Mouse (Mus musculus) lung, embryonic 14.5 days (tissue): Measurements from ENCODE around the gene Mylk. TPM values are rescaled to one million over a fixed set of nuclear protein-coding genes. Genes with fewer than 3 reads are reported as not detected.

ENCODE experiments used
- ATAC-seq: fragments of 200-750 bp; cut with Nextera tagmentation; 2 replicates; pipeline ENCODE4 v1.8.0; 2017; ENCODE audit warnings: mild to moderate bottlenecking, moderate TSS enrichment, moderate library complexity; ENCODE audit not compliant: insufficient read depth
- DNase-seq: peaks from one replicate; pipeline ENCODE4 v3.0.0-alpha.2; 2015
- H3K27ac ChIP-seq: fragments of 300-500 bp; sonication (generic); 2 replicates; pipeline ENCODE4 v1.5.1; 2014; ENCODE audit warnings: low read depth, mild to moderate bottlenecking, moderate library complexity
- H3K27me3 ChIP-seq: fragments of 300-500 bp; sonication (generic); 2 replicates; pipeline ENCODE4 v1.6.1; 2014; ENCODE audit warnings: low read length, control low read depth; ENCODE audit not compliant: insufficient read depth
- H3K36me3 ChIP-seq: fragments of 300-500 bp; sonication (generic); 2 replicates; pipeline ENCODE4 v1.6.1; 2014; ENCODE audit warnings: control low read depth; ENCODE audit not compliant: insufficient read depth
- H3K4me1 ChIP-seq: fragments of 300-500 bp; sonication (generic); 2 replicates; pipeline ENCODE4 v1.6.1; 2014; ENCODE audit warnings: antibody characterized with exemption, control low read depth; ENCODE audit not compliant: insufficient read depth
- H3K4me2 ChIP-seq: fragments of 300-500 bp; sonication (generic); 2 replicates; pipeline ENCODE4 v1.6.1; 2014; ENCODE audit warnings: mild to moderate bottlenecking
- H3K4me3 ChIP-seq: fragments of 300-500 bp; sonication (generic); 2 replicates; pipeline ENCODE4 v1.5.1; 2014; ENCODE audit warnings: low read depth, low read length
- H3K9ac ChIP-seq: fragments of 300-500 bp; sonication (generic); 2 replicates; pipeline ENCODE4 v1.6.1; 2014
- H3K9me3 ChIP-seq: fragments of 300-500 bp; sonication (generic); 2 replicates; pipeline ENCODE4 v1.6.1; 2016; ENCODE audit warnings: low read depth, low read length, control low read depth
- CTCF ChIP-seq: IDR thresholded peaks from 2 replicates; pipeline ENCODE4 v1.5.1; 2016; ENCODE audit warnings: antibody characterized with exemption, low read depth
- WGBS: fragments of 180-500 bp; shearing (Covaris S2); extraction: QIAGEN DNeasy Blood & Tissue Kit; methylation state at CpG from one replicate; pipeline ENCODE4 v1.1.7; 2014; 5-methylcytosine and 5-hydroxymethylcytosine counted together
- polyA plus RNA-seq: library from polyadenylated mRNA; unstranded; fragments of >200 nt; fragmentation: Nextera tagmentation; extraction: Ambion mirVana; gene quantifications from 2 replicates; pipeline ENCODE4 v1.2.1, GENCODE M21; 2014

The Mylk gene
- polyA plus RNA-seq, 1 experiment from 2014 or later = 122 TPM

DNA sequence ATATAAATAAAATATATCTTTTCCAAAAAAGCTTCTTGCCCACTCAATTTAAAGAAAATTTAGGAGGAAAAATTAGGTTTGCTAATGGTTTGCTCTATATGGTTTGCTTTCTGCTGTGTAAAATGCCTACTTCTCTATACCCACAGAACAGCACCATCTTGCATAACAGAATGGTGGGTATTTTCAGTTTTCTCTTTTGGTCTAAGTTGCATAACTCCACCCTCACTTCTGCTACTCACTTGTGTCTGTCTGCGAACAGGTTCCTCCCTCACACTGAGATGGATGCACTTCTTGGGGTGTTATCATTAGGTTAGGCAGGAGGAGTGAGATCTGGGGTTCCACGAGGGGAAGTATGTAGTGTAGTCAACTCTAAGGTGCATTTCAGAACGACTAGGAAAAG lies 68.6 kb downstream of the Mylk start:
- no peak for TF ChIP-seq CTCF
- 79% methylated on average over 3 of the region's 3 CpGs for WGBS

DNA sequence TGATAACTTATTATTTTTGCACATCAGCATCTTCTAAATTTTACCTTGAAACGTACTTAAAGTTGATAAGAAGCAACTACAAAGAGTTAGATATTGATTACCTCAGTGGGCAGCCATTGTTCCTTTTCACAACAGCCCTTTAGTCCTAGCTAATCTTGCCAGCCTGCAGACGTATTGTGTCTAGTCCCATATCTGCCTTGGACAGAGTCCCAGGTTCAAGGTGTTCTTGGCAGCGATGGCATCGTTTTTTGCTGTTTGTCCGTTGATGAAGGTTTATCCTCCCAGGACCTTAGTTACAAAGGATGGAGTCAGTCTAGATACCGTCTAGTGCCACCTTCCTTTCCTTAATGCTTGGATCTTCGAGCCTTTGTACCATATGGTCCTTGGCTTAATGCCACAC lies 69.6 kb downstream of the Mylk start:
- H3K4me3 ChIP-seq = no peak overlapping the region
- ATAC-seq = no peak
- no peak for TF ChIP-seq CTCF
- H3K9ac ChIP-seq = no peak overlapping the region
- no peaks in the 10 kb centered on the region for H3K36me3 ChIP-seq
- 77% methylated on average over 7 of the region's 7 CpGs for WGBS
- no peaks in the 10 kb centered on the region for H3K4me1 ChIP-seq
- H3K27ac ChIP-seq = no peak overlapping the region
- H3K9me3 ChIP-seq = 0 out of 2 replicates have a peak, but pooled peaks cover 3% of the 10 kb centered on the region
- H3K4me2 ChIP-seq = no peak overlapping the region
- no peak for DNase-seq
- no peaks in the 10 kb centered on the region for H3K27me3 ChIP-seq

More for the DNA sequence above, 68.6 kb downstream of the Mylk start:
- H3K4me3 ChIP-seq = no peak overlapping the region
- H3K27me3 ChIP-seq = no peaks in the 10 kb centered on the region
- 0 out of 2 replicates have a peak, but pooled peaks cover 3% of the 10 kb centered on the region for H3K9me3 ChIP-seq
- DNase-seq (no peak), ATAC-seq (no peak)
- H3K9ac ChIP-seq = no peak overlapping the region
- no peaks in the 10 kb centered on the region for H3K36me3 ChIP-seq
- no peak overlapping the region for H3K4me2 ChIP-seq
- H3K27ac ChIP-seq = no peak overlapping the region
- H3K4me1 ChIP-seq = no peaks in the 10 kb centered on the region

DNA sequence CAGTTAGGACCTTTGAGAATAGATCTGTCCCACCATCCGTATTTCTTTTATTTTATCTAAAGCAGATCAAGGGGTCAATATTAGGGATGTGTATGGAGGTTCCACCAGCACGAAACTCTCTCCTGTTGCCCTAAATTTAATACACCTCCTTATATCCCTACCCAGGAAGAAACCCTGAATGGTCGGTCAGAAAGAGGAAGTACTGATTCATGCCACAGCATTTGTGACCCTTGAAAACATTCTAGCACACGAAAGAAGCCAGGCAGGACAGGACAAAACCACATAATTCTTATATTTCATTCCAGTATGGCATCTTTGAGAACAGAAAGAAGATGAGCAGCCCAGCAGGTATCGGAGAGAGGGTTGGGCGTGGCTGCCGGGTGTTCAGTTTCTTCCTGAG lies 71.5 kb downstream of the Mylk start:
- Histone ChIP-seq H3K27ac (no peak overlapping the region), H3K4me2 (no peak overlapping the region), H3K9ac (no peak overlapping the region), H3K4me3 (no peak overlapping the region), H3K27me3 (no peaks in the 10 kb centered on the region), H3K4me1 (no peaks in the 10 kb centered on the region), H3K36me3 (no peaks in the 10 kb centered on the region), H3K9me3 (no peaks in the 10 kb centered on the region)
- no peak for TF ChIP-seq CTCF
- 85% methylated on average over 7 of the region's 7 CpGs for WGBS
- ATAC-seq = no peak
- DNase-seq = no peak

DNA sequence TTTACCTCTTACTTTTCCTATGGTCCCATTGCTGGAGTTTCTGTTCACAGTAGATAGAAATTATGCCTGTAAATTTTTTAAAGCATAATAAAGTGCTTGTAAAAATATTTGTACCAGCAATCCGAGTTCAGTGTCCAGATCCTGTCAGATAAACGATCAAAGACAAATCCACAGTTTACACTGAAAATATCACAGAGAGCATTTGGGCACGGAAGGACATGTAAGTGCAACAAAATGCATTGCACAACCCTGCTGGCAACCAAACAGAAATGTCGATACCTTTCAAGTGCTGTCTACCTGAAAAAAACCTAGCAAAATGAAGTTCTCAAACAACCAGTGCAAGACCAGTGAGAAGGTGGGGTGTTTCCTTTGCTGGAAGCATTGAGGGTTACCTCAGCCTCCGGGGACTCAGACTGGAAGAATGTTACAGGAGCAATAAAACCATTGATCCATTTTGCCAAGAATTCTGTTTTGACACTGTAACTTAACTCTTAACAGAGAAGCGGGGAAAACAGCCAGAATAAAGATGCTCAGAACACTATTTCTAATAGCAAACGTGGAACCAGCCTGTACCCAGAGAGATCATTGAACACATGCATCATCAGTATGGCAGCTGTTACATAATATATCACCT lies 80.2 kb downstream of the Mylk start:
- no peak overlapping the region for H3K4me3 ChIP-seq
- no peak overlapping the region for H3K27ac ChIP-seq
- no peak for TF ChIP-seq CTCF
- no peaks in the 10 kb centered on the region for H3K27me3 ChIP-seq
- H3K36me3 ChIP-seq = no peaks in the 10 kb centered on the region
- peaks cover 3% of the 10 kb centered on the region; the same call in 1 of the 2 replicates for H3K4me1 ChIP-seq
- DNase-seq = no peak
- H3K9me3 ChIP-seq = no peaks in the 10 kb centered on the region
- 47% methylated on average over 7 of the region's 7 CpGs for WGBS
- no peak overlapping the region for H3K4me2 ChIP-seq
- ATAC-seq = no peak
- H3K9ac ChIP-seq = no peak overlapping the region

DNA sequence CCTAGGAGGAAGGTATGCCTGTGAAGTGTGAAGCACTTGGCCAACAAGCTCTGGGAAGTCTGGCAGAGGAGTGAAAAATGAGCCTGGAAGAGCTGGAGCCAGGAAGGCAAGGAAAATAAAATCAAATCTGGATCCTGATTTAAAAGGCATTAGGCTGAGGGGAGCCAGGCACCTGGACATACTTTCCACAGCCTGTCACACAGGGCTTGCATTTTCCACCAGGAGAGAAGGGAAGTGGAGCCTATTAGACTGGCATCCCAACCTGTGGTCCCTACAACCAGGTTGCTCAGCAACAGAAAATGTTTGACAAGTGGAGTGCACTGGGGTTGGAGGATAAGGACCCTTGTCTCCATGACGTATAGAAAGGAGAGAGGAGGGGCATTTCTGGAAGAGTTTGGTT lies 89.5 kb downstream of the Mylk start:
- H3K4me3 ChIP-seq = no peak overlapping the region
- no peaks in the 10 kb centered on the region for H3K9me3 ChIP-seq
- peaks cover 9% of the 10 kb centered on the region; the same call in 1 of the 2 replicates for H3K4me1 ChIP-seq
- no peak for TF ChIP-seq CTCF
- no peak overlapping the region for H3K9ac ChIP-seq
- no peaks in the 10 kb centered on the region for H3K27me3 ChIP-seq
- WGBS = 16% methylated on average over 1 of the region's 1 CpGs
- ATAC-seq = no peak
- no peak overlapping the region for H3K4me2 ChIP-seq
- no peaks in the 10 kb centered on the region for H3K36me3 ChIP-seq
- no peak overlapping the region for H3K27ac ChIP-seq
- no peak for DNase-seq

DNA sequence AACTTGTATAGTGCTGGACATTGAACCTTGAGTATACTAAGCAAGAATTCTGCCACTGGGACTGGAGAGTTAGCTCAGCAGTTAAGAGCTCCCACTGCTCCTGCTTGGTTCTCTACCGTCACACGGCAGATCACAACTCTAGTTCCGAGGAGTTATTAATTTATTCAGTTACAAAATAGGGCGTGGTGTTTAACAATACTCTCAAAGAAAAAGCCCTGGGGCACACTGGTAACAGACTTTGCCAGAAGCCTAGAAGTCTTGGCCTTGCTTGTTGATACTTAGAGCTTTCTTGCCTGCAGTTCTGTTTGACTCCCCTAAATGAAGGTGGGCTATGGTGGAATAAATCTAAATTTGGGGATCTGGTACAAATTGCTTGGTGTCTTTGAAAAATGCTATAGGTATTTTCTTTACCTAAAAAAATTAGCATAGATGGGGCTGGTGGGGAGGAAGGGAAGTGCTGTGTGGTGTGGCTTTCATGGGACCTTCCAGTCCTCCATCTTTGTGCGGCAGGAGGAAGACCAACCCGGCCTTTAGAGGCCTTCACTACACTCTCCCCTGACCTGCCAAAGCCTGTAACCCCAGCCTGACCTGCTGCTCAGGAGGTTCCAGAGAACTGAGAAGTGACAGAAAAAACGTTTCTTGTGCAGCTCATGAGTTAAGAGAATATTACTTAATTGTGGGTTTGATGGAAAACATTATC lies 94.1 kb downstream of the Mylk start:
- Histone ChIP-seq H3K27me3 (no peaks in the 10 kb centered on the region), H3K9ac (no peak overlapping the region), H3K9me3 (no peaks in the 10 kb centered on the region), H3K27ac (peak overlapping the region; percentile 22; the same call in 1 of the 2 replicates), H3K4me2 (no peak overlapping the region), H3K36me3 (no peaks in the 10 kb centered on the region), H3K4me3 (no peak overlapping the region), H3K4me1 (peaks cover 9% of the 10 kb centered on the region; the same call in 1 of the 2 replicates)
- no peak for DNase-seq
- ATAC-seq = peak; percentile 78
- WGBS = 41% methylated on average over 7 of the region's 7 CpGs
- TF ChIP-seq CTCF = no peak

DNA sequence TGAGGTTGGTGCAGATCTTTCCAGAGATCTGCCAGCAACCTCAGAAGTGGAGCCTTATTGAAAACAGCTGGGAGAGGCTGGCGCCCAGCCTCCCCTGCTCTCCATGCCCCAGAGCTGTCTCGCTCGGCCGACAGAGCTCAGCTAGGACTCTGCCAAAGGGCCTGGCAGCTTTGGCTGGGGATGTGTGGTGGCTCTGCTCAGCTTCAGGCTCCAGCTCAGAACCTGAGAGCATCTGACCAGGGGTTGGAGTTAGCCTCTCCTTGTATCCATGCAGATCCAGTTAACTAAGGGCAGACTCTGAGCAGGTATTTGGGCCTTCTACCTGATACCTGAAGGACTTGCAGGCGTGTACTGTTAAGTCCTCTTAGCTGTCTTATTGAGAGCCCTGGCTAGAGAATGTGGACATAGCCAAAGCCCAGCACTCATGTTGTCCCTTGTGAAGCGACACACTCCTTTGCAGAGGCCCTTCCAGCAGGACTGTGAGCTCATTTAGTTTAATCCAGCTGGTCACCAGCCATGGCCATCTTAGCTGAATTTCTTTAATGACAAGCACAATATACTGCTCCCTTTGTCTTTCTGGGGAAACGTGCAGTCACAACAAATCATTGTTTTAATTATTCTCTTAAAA lies 94.8 kb downstream of the Mylk start:
- WGBS = 59% methylated on average over 7 of the region's 7 CpGs
- DNase-seq (peak; percentile 89), ATAC-seq (peak; percentile 94)
- H3K27ac ChIP-seq = peak overlapping the region; percentile 77
- no peaks in the 10 kb centered on the region for H3K9me3 ChIP-seq
- H3K27me3 ChIP-seq = no peaks in the 10 kb centered on the region
- no peak overlapping the region for H3K9ac ChIP-seq
- no peak for TF ChIP-seq CTCF
- peaks cover 9% of the 10 kb centered on the region; the same call in 1 of the 2 replicates for H3K4me1 ChIP-seq
- no peaks in the 10 kb centered on the region for H3K36me3 ChIP-seq
- H3K4me2 ChIP-seq = no peak overlapping the region
- H3K4me3 ChIP-seq = no peak overlapping the region
